Mouse (Mus musculus): Measurements from ENCODE around the gene Ube2u. TPM values are rescaled to one million over a fixed set of nuclear protein-coding genes. Genes with fewer than 3 reads are reported as not detected.

The Ube2u gene
- polyA plus RNA-seq, 1 experiment, result not detected

GRCm38 (mm10) chr4:100537898-100538297 lies 59.2 kb downstream of the Ube2u start:
- no peaks in the 10 kb centered on the region for H3K4me1 ChIP-seq (ENCODE audit: control insufficient read depth, insufficient read depth, insufficient read length)
- TF ChIP-seq CTCF (IDR thresholded peaks at IDR 0.05; ENCODE audit: extremely low read depth, insufficient read depth, insufficient read length, insufficient replicate concordance) (no peak), POLR2A (IDR thresholded peaks at IDR 0.05; ENCODE audit: low read depth, low read length) (no peak)
- WGBS, result 7% methylated on average over 3 of the region's 3 CpGs
- H3K4me3 ChIP-seq (ENCODE audit: extremely low read depth, insufficient read depth, insufficient read length), result no peak overlapping the region
- H3K27ac ChIP-seq (ENCODE audit: insufficient read depth, low read length), result no peak overlapping the region
- DNase-seq (ENCODE audit: low read depth in 1 of 2, low spot score in 2 of 2), result no peak
- H3K27me3 ChIP-seq (ENCODE audit: control insufficient read depth, insufficient read depth, low read length), result no peaks in the 10 kb centered on the region
- no peaks in the 10 kb centered on the region for H3K36me3 ChIP-seq (ENCODE audit: control insufficient read depth, insufficient read depth, low read length)

GRCm38 (mm10) chr4:100539483-100539882 lies 60.8 kb downstream of the Ube2u start:
- no peaks in the 10 kb centered on the region for H3K4me1 ChIP-seq (ENCODE audit: control insufficient read depth, insufficient read depth, insufficient read length)
- DNase-seq (ENCODE audit: low read depth in 1 of 2, low spot score in 2 of 2), result no peak
- no peak overlapping the region for H3K27ac ChIP-seq (ENCODE audit: insufficient read depth, low read length)
- no peak overlapping the region for H3K4me3 ChIP-seq (ENCODE audit: extremely low read depth, insufficient read depth, insufficient read length)
- H3K27me3 ChIP-seq (ENCODE audit: control insufficient read depth, insufficient read depth, low read length), result no peaks in the 10 kb centered on the region
- no peaks in the 10 kb centered on the region for H3K36me3 ChIP-seq (ENCODE audit: control insufficient read depth, insufficient read depth, low read length)
- WGBS, result 30% methylated on average over 3 of the region's 3 CpGs
- no peak for TF ChIP-seq POLR2A (IDR thresholded peaks at IDR 0.05; ENCODE audit: low read depth, low read length)
- TF ChIP-seq CTCF (IDR thresholded peaks at IDR 0.05; ENCODE audit: extremely low read depth, insufficient read depth, insufficient read length, insufficient replicate concordance), result no peak

DNA sequence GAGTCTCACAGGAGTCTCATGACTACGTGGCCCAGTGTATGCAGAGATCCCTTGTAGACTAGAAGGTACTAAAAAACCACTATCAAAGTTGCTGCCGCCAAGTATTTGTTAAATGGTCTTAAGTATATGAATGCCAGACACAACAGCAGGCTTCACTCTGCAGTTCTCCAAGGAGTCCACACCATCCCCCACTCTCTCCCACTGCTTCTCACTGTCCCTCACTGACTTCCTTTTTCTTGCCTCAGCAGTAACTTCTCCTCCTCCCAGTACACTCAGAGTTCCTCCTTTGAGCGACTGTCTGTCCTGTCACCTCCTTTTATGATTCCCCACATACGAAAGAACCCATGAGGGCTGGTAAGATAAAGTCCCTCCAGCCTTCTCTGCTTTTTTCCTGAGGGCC lies 69.3 kb downstream of the Ube2u start:
- TF ChIP-seq POLR2A (IDR thresholded peaks at IDR 0.05; ENCODE audit: low read depth, low read length), result no peak
- no peak for TF ChIP-seq CTCF (IDR thresholded peaks at IDR 0.05; ENCODE audit: extremely low read depth, insufficient read depth, insufficient read length, insufficient replicate concordance)
- no peak for DNase-seq (ENCODE audit: low read depth in 1 of 2, low spot score in 2 of 2)
- no peaks in the 10 kb centered on the region for H3K36me3 ChIP-seq (ENCODE audit: control insufficient read depth, insufficient read depth, low read length)
- H3K4me3 ChIP-seq (ENCODE audit: extremely low read depth, insufficient read depth, insufficient read length), result no peak overlapping the region
- H3K27me3 ChIP-seq (ENCODE audit: control insufficient read depth, insufficient read depth, low read length), result no peaks in the 10 kb centered on the region
- no peak overlapping the region for H3K27ac ChIP-seq (ENCODE audit: insufficient read depth, low read length)
- no peaks in the 10 kb centered on the region for H3K4me1 ChIP-seq (ENCODE audit: control insufficient read depth, insufficient read depth, insufficient read length)
- 28% methylated on average over 4 of the region's 4 CpGs for WGBS

GRCm38 (mm10) chr4:100553296-100553695 lies 74.6 kb downstream of the Ube2u start:
- no peaks in the 10 kb centered on the region for H3K27me3 ChIP-seq (ENCODE audit: control insufficient read depth, insufficient read depth, low read length)
- 89% methylated on average over 2 of the region's 2 CpGs for WGBS
- no peak for DNase-seq (ENCODE audit: low read depth in 1 of 2, low spot score in 2 of 2)
- H3K4me1 ChIP-seq (ENCODE audit: control insufficient read depth, insufficient read depth, insufficient read length), result no peaks in the 10 kb centered on the region
- H3K36me3 ChIP-seq (ENCODE audit: control insufficient read depth, insufficient read depth, low read length), result no peaks in the 10 kb centered on the region
- no peak overlapping the region for H3K27ac ChIP-seq (ENCODE audit: insufficient read depth, low read length)
- H3K4me3 ChIP-seq (ENCODE audit: extremely low read depth, insufficient read depth, insufficient read length), result no peak overlapping the region
- no peak for TF ChIP-seq CTCF (IDR thresholded peaks at IDR 0.05; ENCODE audit: extremely low read depth, insufficient read depth, insufficient read length, insufficient replicate concordance)
- TF ChIP-seq POLR2A (IDR thresholded peaks at IDR 0.05; ENCODE audit: low read depth, low read length), result no peak

GRCm38 (mm10) chr4:100588236-100589206 lies 109.9 kb downstream of the Ube2u start:
- no peak for TF ChIP-seq CTCF (IDR thresholded peaks at IDR 0.05; ENCODE audit: extremely low read depth, insufficient read depth, insufficient read length, insufficient replicate concordance)
- TF ChIP-seq POLR2A (IDR thresholded peaks at IDR 0.05; ENCODE audit: low read depth, low read length), result no peak
- Histone ChIP-seq H3K36me3 (ENCODE audit: control insufficient read depth, insufficient read depth, low read length) (no peaks in the 10 kb centered on the region), H3K4me3 (ENCODE audit: extremely low read depth, insufficient read depth, insufficient read length) (no peak overlapping the region), H3K4me1 (ENCODE audit: control insufficient read depth, insufficient read depth, insufficient read length) (no peaks in the 10 kb centered on the region), H3K27ac (ENCODE audit: insufficient read depth, low read length) (no peak overlapping the region), H3K27me3 (ENCODE audit: control insufficient read depth, insufficient read depth, low read length) (no peaks in the 10 kb centered on the region)
- 11% methylated on average over 21 of the region's 21 CpGs for WGBS
- DNase-seq (ENCODE audit: low read depth in 1 of 2, low spot score in 2 of 2), result no peak

- Histone ChIP-seq H3K4me3 (ENCODE audit: extremely low read depth, insufficient read depth, insufficient read length) (no peak overlapping the region), H3K4me1 (ENCODE audit: control insufficient read depth, insufficient read depth, insufficient read length) (no peaks in the 10 kb centered on the region), H3K36me3 (ENCODE audit: control insufficient read depth, insufficient read depth, low read length) (no peaks in the 10 kb centered on the region), H3K27ac (ENCODE audit: insufficient read depth, low read length) (no peak overlapping the region), H3K27me3 (ENCODE audit: control insufficient read depth, insufficient read depth, low read length) (no peaks in the 10 kb centered on the region)
- no peak for DNase-seq (ENCODE audit: low read depth in 1 of 2, low spot score in 2 of 2)
- 92% methylated on average over 4 of the region's 4 CpGs for WGBS
- TF ChIP-seq POLR2A (IDR thresholded peaks at IDR 0.05; ENCODE audit: low read depth, low read length) (no peak), CTCF (IDR thresholded peaks at IDR 0.05; ENCODE audit: extremely low read depth, insufficient read depth, insufficient read length, insufficient replicate concordance) (no peak)
These were observed 117.1 kb downstream of the Ube2u start for GRCm38 (mm10) chr4:100595771-100596170.

DNA sequence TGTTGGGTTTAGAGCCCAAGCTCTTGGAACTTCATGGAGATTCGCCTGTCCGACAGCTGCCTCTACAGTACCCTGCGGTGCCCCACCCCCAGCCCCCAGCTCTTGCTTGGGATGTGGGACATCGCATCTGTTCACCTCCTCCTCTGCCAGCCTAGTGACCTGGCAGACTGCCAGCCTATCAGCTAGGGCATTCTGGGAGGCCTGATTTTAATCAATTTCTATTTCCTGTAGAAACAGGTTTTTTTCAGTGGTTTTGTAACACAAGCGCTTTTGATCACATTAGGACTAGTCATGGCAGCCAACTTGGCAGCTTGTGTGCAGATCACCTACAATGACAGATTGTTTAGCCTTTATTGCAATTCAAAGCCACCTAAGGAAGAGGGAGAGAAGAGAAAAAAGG lies 118.0 kb downstream of the Ube2u start:
- no peaks in the 10 kb centered on the region for H3K4me1 ChIP-seq (ENCODE audit: control insufficient read depth, insufficient read depth, insufficient read length)
- H3K36me3 ChIP-seq (ENCODE audit: control insufficient read depth, insufficient read depth, low read length), result no peaks in the 10 kb centered on the region
- WGBS, result 84% methylated on average over 5 of the region's 5 CpGs
- no peaks in the 10 kb centered on the region for H3K27me3 ChIP-seq (ENCODE audit: control insufficient read depth, insufficient read depth, low read length)
- DNase-seq (ENCODE audit: low read depth in 1 of 2, low spot score in 2 of 2), result no peak
- no peak overlapping the region for H3K27ac ChIP-seq (ENCODE audit: insufficient read depth, low read length)
- no peak for TF ChIP-seq CTCF (IDR thresholded peaks at IDR 0.05; ENCODE audit: extremely low read depth, insufficient read depth, insufficient read length, insufficient replicate concordance)
- no peak for TF ChIP-seq POLR2A (IDR thresholded peaks at IDR 0.05; ENCODE audit: low read depth, low read length)
- H3K4me3 ChIP-seq (ENCODE audit: extremely low read depth, insufficient read depth, insufficient read length), result no peak overlapping the region
